Mouse (Mus musculus) bone marrow macrophage, adult 2 months (primary cell): Measurements from ENCODE around the gene Selenbp1. TPM values are rescaled to one million over a fixed set of nuclear protein-coding genes. Genes with fewer than 3 reads are reported as not detected.
"Not testable (repeated sequence)": the region's sequence is repeated elsewhere in the genome, so short reads cannot be mapped to it uniquely, and the experiment has no call there.

Experiments used
- H3K27ac ChIP-seq: 2 replicates; pipeline ENCODE4 v1.5.1; 2012; ENCODE audit warnings: low read depth, low read length; ENCODE audit not compliant: insufficient read depth
- H3K4me1 ChIP-seq: 2 replicates; pipeline ENCODE4 v1.6.1; 2012; ENCODE audit warnings: low read length; ENCODE audit not compliant: control insufficient read depth, insufficient read depth
- H3K4me3 ChIP-seq: 2 replicates; pipeline ENCODE4 v1.5.1; 2012; ENCODE audit warnings: mild to moderate bottlenecking, low read length, moderate library complexity; ENCODE audit not compliant: insufficient read depth
- CTCF ChIP-seq: IDR thresholded peaks from 2 replicates; pipeline ENCODE4 v1.5.1; 2012; ENCODE audit warnings: low read depth, mild to moderate bottlenecking, low read length, moderate library complexity
- POLR2A ChIP-seq: IDR thresholded peaks from 2 replicates; pipeline ENCODE4 v1.6.1; 2012; ENCODE audit warnings: mild to moderate bottlenecking, low read depth, low read length, borderline replicate concordance
- polyA plus RNA-seq: library from polyadenylated mRNA; stranded (reverse); fragments of >200 nt; gene quantifications from 2 replicates; pipeline ENCODE4 v1.2.4, GENCODE M21; 2012; ENCODE audit not compliant: missing spikeins, insufficient read depth, insufficient read length

Gene Selenbp1
- polyA plus RNA-seq, 1 experiment = 35.0 TPM

DNA sequence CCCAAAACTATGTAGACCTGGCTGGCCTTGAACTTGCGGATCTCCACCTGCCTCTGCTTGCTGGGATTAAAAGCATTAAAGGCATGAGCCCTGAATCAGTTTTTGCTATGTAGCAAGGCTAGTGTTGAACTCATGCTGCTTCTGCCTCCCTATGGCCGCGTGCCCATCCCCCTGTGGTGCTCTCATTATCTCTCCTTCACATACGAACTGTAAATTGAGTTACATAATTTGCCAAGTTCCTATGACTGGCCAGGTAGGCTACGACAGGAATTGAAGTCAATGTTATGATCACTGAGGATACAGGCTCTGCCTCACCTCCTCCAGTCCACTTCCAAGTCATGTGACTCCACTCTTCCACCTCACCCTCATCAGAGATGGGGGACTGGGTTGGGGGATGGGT is 3.3 kb downstream of the Selenbp1 start:
- Histone ChIP-seq H3K27ac (peak overlapping the region; percentile 47), H3K4me1 (peaks cover 20% of the 10 kb centered on the region)
- H3K4me3 ChIP-seq = not testable (repeated sequence)

DNA sequence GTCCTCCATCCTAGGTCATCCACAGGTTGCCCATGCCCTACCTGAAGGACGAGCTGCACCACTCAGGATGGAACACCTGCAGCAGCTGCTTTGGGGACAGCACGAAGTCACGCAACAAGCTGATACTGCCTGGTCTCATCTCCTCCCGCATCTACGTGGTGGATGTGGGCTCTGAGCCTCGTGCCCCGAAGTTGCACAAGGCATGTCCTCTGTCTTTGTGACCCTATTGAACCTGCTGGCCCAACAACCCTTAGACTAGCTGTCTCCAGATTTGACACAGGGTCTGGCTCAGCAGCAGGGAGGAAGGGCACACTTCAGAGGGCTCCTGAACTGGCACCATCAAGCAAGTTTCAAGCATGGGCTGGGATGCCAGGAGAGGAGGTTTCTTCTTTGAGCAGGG is 4.3 kb downstream of the Selenbp1 start:
- not testable (repeated sequence) for H3K27ac ChIP-seq, H3K4me3 ChIP-seq
- H3K4me1 ChIP-seq = peaks cover 20% of the 10 kb centered on the region

DNA sequence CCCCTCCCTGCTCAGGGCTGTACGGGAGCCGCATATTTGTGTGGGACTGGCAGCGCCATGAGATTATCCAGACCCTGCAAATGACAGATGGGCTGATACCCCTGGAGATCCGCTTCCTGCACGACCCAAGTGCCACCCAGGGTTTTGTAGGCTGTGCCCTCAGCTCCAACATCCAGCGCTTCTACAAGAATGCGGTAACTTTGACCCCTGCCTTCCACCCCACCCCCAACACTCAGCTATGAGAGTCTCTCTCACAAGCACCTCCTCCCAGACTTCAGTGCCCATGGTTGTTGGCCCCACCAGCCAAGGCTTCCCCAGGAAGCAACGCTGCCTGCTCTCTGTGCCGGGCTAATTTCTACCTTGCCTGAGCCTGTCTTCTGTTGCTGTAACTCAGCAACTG is 7.2 kb downstream of the Selenbp1 start:
- not testable (repeated sequence) for H3K27ac ChIP-seq, H3K4me3 ChIP-seq, H3K4me1 ChIP-seq

DNA sequence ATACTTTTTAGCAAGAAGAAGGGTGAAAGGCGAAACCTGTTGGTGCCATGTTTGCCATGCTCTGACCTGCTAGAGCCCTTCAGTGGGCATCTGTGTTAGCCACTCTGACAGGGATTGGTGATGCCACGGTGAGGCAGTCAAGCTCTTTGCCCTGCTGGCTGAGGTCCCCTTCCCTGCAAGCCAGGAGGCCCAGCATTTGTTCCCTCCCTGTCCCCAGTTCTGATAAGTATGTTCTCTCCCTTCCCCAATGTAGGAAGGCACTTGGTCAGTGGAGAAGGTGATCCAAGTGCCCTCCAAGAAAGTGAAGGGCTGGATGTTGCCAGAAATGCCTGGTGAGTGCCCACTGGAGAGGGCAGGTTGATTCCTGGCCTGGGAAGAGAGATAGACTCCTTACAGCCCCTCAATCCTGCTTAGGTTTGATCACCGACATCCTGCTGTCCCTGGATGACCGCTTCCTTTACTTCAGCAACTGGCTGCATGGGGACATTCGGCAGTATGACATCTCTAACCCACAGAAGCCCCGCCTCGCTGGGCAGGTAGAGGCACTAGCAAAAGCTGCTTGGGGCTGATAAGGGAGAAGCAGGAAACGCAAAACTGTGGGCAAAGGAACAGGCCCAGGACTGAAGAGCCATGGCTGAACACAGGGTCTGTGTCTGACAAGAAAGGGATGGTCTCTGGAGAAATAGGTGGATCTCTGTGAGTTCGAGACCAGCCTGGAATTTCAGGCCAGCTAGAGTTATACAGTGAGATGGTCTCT is 9.5 kb downstream of the Selenbp1 start:
- not testable (repeated sequence) for H3K27ac ChIP-seq, H3K4me1 ChIP-seq, H3K4me3 ChIP-seq

DNA sequence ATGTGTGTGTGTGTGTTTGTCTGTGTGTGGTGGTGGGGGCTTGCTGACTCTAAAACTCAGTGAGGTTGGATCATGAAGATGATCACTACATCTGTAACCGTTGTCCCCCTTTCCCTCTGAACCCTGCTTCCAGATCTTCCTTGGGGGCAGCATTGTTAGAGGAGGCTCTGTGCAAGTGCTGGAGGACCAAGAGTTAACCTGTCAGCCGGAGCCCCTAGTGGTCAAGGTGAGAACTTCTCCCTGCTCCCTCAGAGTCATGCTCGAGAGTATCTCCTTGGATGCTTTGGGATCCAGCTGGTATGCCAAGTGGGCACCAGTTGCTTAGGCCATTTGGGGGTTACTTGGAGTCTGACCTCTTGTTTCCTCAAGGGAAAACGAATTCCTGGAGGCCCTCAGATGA is 10.8 kb downstream of the Selenbp1 start:
- not testable (repeated sequence) for H3K27ac ChIP-seq, H3K4me1 ChIP-seq, H3K4me3 ChIP-seq

DNA sequence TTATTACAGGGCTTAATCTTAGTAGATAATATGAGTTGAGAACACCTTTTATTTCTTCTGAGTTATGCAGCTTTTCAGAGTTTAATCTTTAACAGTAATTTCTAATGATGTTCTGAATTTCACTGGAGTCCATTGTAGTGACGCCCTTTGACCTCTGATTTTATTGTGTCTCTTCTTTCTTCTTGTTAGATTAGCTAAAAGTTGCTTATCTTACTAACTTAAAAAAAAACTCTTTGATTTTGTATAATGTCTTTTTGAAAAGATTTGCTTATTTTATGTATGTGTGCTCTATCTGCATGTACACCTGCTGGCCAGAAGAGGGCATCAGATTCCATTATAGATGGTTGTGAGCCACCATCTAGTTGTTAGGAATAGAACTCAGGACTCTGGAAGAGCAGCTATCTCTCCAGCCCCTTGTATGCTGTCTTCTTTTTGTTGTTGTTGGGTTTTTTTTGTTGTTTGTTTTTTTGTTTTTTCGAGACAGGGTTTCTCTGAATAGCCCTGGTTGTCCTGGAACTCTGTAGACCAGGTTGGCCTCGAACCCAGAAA is 15.3 kb downstream of the Selenbp1 start:
- peaks cover 14% of the 10 kb centered on the region for H3K4me1 ChIP-seq
- no peak overlapping the region for H3K4me3 ChIP-seq
- H3K27ac ChIP-seq = no peak overlapping the region
- no peak for TF ChIP-seq POLR2A
- TF ChIP-seq CTCF = no peak

DNA sequence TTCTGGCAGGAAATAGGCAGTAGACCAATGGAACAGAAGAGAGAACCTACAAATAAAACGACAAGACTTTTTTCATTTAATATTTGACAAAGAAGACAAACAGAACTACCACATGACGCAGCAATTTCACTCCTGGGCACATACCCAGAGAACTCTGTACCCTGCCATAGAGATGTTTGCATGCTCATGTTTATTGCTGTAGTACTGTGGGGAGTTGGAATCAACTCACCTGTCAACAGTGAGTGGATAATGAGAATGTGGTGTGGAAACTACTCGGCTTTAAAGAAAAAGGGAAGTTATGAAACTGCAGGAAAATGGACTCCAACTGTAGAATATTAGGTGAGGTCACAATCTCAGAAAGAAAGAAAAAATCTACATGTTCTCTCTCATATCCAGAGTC is 16.8 kb downstream of the Selenbp1 start:
- Histone ChIP-seq H3K4me3 (no peak overlapping the region), H3K27ac (no peak overlapping the region; the same call in 1 of the 2 replicates), H3K4me1 (peaks cover 14% of the 10 kb centered on the region)
- TF ChIP-seq CTCF = no peak
- no peak for TF ChIP-seq POLR2A

DNA sequence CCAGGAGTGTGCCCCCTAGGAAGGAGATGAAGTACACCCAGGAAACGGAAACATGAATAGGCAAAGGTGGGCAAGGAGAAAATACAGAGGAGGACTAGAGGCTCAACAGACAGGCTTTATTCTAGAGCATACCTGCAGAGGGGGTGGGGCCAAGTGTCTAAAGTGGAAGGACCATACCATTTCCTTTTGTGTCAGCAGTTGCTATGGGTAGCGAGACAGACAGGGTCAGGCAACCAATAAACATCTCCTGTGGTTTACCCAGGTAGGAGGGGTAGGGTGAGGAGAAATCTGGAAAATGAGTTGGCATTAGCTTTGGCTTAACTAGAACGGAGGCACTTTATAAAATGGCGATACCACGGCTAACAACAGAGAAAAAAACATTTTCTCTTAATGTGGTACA is 19.9 kb downstream of the Selenbp1 start:
- Histone ChIP-seq H3K27ac (no peak overlapping the region), H3K4me1 (peaks cover 17% of the 10 kb centered on the region), H3K4me3 (no peak overlapping the region; the same call in 1 of the 2 replicates)
- TF ChIP-seq CTCF (no peak), POLR2A (no peak)

DNA sequence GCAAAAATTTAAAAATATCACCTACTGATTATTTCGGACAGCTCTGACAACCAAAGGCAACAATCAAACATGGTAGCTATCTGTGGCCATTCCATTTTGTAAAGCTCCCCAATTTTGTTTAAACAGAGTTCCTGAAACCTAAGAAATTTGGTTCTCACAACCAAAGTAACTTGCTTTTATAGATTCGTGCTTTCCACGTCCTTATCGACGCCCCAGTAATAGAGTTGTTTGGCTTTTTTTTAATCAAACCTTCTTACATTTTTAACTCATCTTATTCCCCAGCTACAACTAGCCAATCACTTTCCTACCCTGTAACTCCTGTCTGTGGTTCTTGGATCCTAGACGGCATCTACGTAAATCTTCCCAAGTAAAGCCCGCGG is 20.5 kb downstream of the Selenbp1 start:
- Histone ChIP-seq H3K4me1 (peaks cover 17% of the 10 kb centered on the region), H3K4me3 (peak overlapping the region; percentile 80), H3K27ac (peak overlapping the region; percentile 85)
- TF ChIP-seq CTCF = no peak
- no peak for TF ChIP-seq POLR2A

DNA sequence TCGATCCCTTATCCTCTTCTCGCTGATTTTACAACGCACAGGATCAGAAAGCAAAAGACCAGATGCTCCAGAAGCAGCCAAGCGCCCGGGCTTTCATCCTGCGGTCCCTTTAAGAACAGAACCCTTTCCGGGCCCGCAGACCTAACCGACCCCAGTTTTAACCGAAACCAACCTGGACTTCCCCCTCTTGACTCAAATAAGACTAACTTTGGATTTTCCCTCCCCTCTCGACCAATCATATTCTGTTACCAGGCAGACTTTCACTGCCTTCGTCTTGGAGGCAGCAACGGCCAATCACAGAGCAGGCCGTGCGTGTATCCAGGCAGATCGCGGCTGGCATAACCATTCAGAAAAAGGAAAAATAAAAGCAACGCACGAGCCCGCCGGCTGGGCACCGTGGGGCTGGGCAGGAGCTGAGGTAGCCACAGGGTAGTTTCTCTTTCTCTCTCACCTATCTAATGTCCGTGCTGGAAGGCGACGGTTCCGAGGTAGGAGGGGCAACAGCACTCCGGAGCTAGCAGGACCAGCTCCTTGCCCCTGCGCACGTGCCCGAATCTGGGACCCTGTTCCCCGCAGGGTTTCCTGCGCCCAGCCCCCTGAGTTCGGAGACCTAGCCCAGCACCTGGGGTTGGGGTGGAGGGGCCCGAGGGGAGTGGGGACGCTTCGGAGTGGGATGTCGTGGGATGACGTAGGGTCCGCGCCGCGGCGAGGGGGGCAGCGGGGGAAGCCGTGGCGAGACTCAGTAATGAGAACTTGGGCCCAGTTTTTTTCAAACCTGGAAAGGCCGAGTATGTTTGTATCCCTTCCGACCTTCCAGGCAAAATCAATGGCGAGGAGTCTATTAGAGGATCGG is 21.1 kb downstream of the Selenbp1 start, which contains the start of gene Rfx5:
Gene Rfx5, plus strand, starts transcription at position 312 of the 853 bp plus-strand sequence.
- TF ChIP-seq CTCF (no peak), POLR2A (no peak)
- H3K27ac ChIP-seq = peak within 1 kb of the TSS; percentile 85

DNA sequence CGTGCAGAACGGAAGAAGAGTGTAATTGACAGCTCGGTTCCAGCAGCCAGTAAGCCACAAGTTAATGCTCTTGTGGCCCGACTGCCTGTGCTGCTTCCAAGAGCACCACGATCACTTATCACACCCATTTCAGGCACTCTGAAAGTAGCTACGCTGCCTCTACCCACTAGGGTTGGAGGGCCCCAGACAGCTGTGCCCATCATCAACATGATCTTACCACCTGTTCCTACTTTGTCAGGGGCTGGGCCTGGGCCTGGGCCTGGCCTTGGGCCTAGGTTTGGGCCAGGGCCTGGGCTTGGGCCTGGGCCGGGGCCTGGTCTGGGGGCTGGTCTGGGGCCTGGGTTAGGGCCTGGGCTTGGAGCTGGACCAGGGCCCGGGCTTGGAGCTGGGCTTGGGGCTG is 25.4 kb downstream of the Selenbp1 start:
- H3K4me3 ChIP-seq = no peak overlapping the region
- H3K4me1 ChIP-seq = peaks cover 3% of the 10 kb centered on the region; the same call in 1 of the 2 replicates
- TF ChIP-seq CTCF (no peak), POLR2A (no peak)
- H3K27ac ChIP-seq = no peak overlapping the region

More for the DNA sequence above, 21.1 kb downstream of the Selenbp1 start, which contains the start of gene Rfx5:
- Histone ChIP-seq H3K4me3 (peak within 1 kb of the TSS; percentile 99), H3K4me1 (peaks cover 17% of the 10 kb centered on the region)
